Mouse (Mus musculus): ENCODE results near the gene Donson.
A peak's percentile ranks its signal among the peaks of the same experiment; 100 is the strongest.

Gene Donson

GRCm38 (mm10) chr16:91689791-91690190, 1.2 kb upstream of the Donson start:
- DNase-seq (ENCODE audit: low spot score in 2 of 2), result no peak

GRCm38 (mm10) chr16:91688023-91688618, 449 bp downstream of the Donson start:
- DNase-seq (ENCODE audit: low spot score in 2 of 2), result no peak

- no peak for DNase-seq (ENCODE audit: low spot score in 2 of 2)
Observed at GRCm38 (mm10) chr16:91686369-91686768, 2.2 kb downstream of the Donson start.

- no peak for DNase-seq (ENCODE audit: low spot score in 2 of 2)
Observed at GRCm38 (mm10) chr16:91685526-91685925, 3.0 kb downstream of the Donson start.

GRCm38 (mm10) chr16:91680656-91681055, 7.9 kb downstream of the Donson start:
- no peak for DNase-seq (ENCODE audit: low spot score in 2 of 2)

- DNase-seq (ENCODE audit: low spot score in 2 of 2), result no peak
Observed at GRCm38 (mm10) chr16:91678147-91678911, 10.2 kb downstream of the Donson start.

GRCm38 (mm10) chr16:91674500-91674899, 14.1 kb downstream of the Donson start:
- DNase-seq (ENCODE audit: low spot score in 2 of 2), result no peak

- no peak for DNase-seq (ENCODE audit: low spot score in 2 of 2)
Observed at GRCm38 (mm10) chr16:91663795-91664194, 24.8 kb downstream of the Donson start.

- DNase-seq (ENCODE audit: low spot score in 2 of 2), result no peak
Observed at GRCm38 (mm10) chr16:91662336-91662735, 26.2 kb downstream of the Donson start.

- no peak for DNase-seq (ENCODE audit: low spot score in 2 of 2)
Observed at GRCm38 (mm10) chr16:91661397-91661796, 27.2 kb downstream of the Donson start.

- DNase-seq (ENCODE audit: low spot score in 2 of 2), result no peak
Observed at GRCm38 (mm10) chr16:91659798-91660197, 28.8 kb downstream of the Donson start.

GRCm38 (mm10) chr16:91658471-91658870, 30.1 kb downstream of the Donson start:
- DNase-seq (ENCODE audit: low spot score in 2 of 2), result no peak

GRCm38 (mm10) chr16:91657285-91657684, 31.3 kb downstream of the Donson start:
- DNase-seq (ENCODE audit: low spot score in 2 of 2), result no peak

- no peak for DNase-seq (ENCODE audit: low spot score in 2 of 2)
Observed at GRCm38 (mm10) chr16:91655285-91655684, 33.3 kb downstream of the Donson start.

GRCm38 (mm10) chr16:91652191-91652590, 36.4 kb downstream of the Donson start:
- DNase-seq (ENCODE audit: low spot score in 2 of 2), result no peak

GRCm38 (mm10) chr16:91649781-91650180, 38.8 kb downstream of the Donson start:
- DNase-seq (ENCODE audit: low spot score in 2 of 2), result no peak

GRCm38 (mm10) chr16:91649246-91649645, 39.3 kb downstream of the Donson start:
- no peak for DNase-seq (ENCODE audit: low spot score in 2 of 2)

GRCm38 (mm10) chr16:91648220-91648550, 40.4 kb downstream of the Donson start:
- peak; percentile 72 to 78 for DNase-seq (ENCODE audit: low spot score in 2 of 2)

GRCm38 (mm10) chr16:91647461-91648219, 40.9 kb downstream of the Donson start, which contains the start of gene Son:
TSS of gene Son (plus strand) at chr16:91647506.
- DNase-seq (ENCODE audit: low spot score in 2 of 2), result peak; percentile 87 to 95

- peak; percentile 88 to 93 for DNase-seq (ENCODE audit: low spot score in 2 of 2)
Observed at GRCm38 (mm10) chr16:91646681-91647419, 41.7 kb downstream of the Donson start, which contains the start of gene Gart. TSS of gene Gart (minus strand) at chr16:91646952.

- DNase-seq (ENCODE audit: low spot score in 2 of 2), result no peak
Observed at GRCm38 (mm10) chr16:91645995-91646602, 42.5 kb downstream of the Donson start.

All from urinary bladder, adult 18-20 months (tissue).